Mouse (Mus musculus) CD4-positive, CD25-positive, alpha-beta regulatory T cell, adult 2 months (primary cell): ENCODE data around the gene Mapk6.
"Not testable (repeated sequence)": the region's sequence is repeated elsewhere in the genome, so short reads cannot be mapped to it uniquely, and the experiment has no call there.

Experiments
- DNase-seq: peaks from one replicate; pipeline ENCODE4 v3.0.0-alpha.2; 2012; ENCODE audit warnings: low read depth, low spot score

The Mapk6 gene

DNA sequence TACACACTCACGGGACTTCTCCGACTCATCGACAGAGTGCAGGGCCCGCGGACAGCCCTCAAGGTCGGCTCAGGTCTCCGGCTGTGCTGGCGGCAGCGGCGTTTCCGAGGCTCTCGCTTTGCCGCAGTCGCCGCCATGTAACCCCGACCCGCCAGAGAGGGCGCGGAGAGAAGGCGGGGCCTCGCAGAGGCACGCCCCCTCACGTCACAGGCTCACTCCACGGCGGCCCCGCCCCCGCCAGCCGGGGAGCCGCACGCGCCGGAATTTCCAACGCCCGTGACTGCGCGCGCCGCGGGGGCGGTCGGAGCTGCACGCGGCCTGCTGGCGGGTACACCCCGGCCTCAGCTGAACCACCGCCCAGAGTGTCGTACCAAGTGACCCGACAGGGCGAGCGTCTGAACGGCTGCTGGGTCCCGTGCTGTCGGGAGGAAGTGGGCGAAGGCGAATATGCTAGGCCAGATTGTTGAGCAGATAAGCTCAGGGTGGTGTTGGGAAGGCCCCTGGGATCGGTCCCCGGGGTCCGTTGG, at the start of gene Mapk6:
Mapk6 (minus strand) TSS at position 154 of the 527 bp plus-strand sequence.
- peak; percentile 98 for DNase-seq

DNA sequence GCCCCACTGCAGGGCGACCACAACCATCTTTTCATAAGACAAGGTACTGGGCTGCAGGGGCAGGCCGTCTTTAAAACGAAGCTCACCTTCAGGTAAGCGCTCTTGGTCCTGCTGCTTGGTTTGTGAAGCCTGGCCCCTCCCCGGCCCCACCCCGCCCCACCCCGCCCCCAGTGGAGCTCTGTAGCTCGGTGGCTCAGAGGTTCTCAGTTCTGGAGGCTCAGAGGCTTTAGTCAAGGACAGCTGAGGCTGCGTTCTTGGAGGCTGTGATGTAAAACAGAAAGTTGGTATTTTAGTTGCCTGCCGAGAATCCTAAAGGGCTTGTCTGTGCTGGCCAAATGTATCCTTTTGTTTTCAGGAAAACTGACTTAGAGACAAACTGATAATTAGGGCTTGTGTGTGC, 45.9 kb upstream of the Mapk6 start:
- no peak for DNase-seq

DNA sequence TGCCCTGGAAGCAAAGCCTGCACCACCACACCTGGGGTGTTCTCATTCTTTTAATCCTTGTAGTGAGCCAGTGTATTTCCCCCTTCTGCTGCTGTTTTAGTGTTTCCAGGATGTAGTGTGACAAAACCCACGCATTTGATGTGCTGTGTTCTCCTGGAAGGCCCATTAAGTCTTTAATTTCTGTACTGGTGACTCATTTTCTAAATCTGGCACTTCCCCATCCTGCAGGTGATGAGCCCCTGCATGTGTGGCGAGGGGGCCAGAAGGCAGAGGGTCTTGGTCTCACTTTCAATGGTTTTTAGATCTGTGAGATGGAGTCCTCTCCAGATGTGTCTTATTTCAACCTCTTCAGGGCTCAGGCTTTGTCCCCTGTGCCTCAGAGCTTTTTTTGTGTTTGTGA, 44.2 kb upstream of the Mapk6 start:
- DNase-seq: no peak

DNA sequence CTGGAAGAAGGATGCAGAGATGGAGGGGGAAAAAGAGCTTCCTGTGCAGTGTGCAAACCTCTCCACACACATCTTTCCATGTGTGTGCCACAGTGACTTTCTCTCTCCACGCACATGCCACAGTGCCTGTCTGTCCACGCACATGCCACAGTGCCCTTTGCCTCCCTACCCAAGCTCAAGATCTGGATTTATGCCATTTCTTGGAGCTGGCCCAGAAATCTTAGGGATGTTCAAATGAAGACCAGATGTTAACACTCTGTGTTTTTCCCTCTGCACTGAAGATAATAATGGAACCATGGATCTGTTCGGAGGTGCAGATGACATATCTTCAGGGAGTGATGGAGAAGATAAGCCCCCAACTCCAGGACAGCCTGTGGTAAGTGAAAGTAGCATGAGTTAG, 38.2 kb upstream of the Mapk6 start:
- no peak for DNase-seq

DNA sequence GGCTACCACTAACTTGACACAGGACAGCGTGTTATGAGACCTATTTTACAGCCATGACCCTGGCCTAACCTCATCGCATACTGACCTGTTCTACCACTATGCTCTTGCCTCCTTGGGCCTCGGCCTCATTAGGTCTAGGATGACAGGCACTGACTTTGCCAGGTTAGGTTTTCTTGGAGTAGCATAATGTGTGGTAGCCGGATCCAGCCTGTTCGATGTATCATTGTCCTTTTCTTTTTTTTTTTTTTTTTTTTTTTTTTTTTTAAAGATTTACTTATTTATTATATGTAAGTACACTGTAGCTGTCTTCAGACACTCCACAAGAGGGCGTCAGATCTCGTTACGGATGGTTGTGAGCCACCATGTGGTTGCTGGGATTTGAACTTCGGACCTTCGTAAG, 36.8 kb upstream of the Mapk6 start:
- DNase-seq: not testable (repeated sequence)

DNA sequence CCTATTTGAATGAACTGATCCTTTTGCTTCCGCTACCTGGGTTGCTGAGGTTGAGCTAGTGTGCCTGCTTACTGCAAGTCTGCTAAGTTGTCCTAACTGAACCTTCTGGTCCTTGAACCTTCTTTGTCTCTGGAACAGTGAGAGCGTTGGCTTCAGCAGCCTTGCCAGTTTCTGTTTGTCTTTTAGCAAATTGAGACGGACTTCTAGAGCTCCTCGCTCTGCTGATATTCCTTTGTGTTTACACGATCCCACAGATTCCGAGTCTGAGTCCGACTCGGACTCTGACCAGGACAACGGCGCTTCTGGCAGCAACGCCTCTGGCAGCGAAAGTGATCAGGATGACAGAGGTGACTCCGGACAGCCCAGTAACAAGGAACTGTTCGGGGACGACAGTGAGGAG, 35.2 kb upstream of the Mapk6 start:
- DNase-seq: no peak

DNA sequence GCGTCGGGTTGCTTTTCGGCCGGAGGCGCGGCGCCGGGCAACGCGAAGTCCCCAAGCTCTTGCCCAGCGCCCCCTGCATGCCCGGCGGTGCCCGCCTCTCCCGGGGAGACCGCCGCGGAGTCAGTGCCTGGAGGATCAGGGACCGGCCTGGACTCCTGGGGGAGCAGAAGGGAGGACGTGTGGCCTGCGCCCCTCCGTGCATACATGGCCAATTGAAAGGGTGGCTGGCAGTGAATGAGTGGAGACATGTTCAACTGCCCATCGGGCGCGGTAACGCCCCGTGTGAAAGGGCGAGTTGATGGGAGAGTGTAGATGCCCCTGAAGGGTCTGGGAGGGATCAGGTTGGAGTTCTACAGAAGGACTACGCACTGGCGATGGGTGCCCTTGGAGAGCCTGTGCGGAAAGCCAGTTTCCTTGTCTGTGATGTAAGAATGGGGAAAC, 31.9 kb upstream of the Mapk6 start:
- no peak for DNase-seq

DNA sequence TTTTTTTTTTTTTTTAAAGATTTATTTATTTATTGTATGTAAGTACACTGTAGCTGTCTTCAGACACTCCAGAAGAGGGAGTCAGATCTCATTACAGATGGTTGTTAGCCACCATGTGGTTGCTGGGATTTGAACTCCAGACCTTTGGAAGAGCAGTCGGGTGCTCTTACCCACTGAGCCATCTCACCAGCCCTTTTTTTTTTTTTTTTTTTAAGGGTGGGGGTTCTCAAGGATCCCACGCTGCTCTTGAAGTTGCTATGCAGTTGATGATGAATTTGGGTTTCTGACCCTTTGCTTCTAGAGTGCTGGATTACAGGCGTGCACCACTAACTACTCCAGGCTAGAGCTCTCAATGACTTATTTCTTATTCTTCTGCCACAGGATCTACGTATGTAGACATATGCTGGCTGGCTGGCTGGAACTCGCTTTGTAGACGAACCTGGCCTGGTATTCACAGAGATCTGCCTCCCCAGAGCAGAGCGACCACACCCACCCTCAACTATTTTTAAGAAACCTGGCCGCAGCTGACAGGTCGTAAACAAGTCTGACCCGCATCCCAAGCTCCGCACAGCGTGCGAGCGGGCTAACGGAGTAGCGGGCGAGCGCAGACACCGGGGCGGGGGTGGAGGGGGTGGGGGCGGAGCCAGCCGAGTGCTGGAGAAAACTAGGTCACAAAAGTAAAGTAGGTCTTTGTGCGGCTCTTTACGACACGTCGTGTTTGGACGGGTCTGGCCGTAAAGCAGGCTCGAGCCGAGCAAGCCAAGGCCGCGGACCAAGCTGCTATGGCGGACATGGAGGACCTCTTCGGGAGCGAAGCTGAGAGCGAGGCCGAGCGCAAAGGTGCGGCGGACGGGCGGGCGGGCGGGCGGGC, 31.2 kb upstream of the Mapk6 start, which contains the start of gene Leo1:
Leo1 (plus strand) TSS at position 729 of the 871 bp plus-strand sequence.
- DNase-seq: peak; percentile 93

DNA sequence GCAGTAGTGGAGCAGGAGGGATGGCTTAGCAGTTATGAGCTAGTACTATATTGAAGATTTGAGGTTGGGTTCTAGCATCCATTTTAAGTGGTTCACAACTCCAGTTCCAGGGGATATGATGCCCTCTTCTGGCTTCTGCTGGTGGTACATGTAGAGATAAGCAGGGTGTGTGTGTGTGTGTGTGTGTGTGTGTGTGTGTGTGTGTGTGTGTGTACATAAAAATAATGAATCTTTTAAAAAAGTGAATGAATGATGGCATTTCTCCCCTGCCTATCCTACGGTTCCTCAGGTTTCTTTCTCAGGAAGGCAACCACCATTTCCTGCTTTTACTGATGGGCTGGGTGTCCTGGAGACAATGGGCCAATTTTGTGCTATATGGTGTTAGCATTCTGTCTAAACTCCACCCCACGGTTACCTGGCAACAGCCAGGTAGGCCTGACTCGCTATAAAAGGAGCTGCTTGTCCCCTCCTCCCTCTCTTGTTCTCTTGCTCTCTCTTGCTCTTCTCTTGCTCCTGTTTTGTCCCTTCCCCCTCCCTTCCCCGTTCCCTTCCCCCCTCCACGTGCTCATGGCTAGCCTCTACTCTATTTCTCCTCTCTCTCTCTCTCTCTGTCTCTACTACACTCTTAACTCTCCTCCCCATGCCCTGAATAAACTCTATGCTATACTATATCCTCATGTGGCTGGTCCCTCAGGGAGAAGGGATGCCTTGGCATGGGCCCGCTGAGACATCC, 28.0 kb upstream of the Mapk6 start:
- peak; percentile 85 for DNase-seq

DNA sequence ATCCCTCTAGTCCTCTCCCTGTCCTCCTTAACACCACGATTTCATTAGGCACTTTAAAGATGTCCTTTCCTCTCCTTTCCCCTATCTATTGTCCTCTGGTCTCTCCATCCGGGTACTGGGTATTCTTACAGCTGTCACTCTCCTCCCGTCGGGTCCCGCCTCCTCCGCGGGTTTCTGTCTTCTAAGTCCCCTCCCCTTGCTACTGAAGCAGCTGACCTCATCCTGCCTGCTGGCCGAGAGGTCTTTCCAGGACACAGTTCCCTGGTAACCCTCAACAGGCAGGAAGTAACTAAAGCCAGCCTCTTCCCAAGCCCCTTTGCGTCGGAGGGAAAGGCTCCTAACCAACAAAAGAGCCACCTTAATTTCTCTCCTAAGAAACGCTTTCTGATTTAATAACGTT, 26.1 kb upstream of the Mapk6 start:
- peak; percentile 80 for DNase-seq

DNA sequence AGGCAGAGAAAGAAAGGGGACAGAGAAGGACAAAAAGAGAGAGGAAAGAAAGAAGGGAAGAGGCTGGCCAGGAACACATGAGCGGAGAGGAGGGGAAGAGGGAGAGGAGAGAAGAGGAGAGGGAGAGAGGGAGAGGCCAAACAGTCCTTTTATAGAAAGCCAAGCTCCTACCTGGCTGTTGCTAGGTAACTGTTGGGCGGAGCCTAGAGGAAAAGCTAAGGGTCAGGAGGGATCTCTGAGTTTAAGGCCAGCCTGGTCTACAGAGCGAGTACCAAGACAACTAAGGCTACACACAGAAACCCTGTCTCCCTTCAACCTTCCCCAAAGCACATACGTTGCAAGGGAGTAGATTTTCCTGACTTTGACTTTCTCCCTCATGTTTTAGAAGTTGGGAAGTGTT, 25.5 kb upstream of the Mapk6 start:
- DNase-seq: no peak

DNA sequence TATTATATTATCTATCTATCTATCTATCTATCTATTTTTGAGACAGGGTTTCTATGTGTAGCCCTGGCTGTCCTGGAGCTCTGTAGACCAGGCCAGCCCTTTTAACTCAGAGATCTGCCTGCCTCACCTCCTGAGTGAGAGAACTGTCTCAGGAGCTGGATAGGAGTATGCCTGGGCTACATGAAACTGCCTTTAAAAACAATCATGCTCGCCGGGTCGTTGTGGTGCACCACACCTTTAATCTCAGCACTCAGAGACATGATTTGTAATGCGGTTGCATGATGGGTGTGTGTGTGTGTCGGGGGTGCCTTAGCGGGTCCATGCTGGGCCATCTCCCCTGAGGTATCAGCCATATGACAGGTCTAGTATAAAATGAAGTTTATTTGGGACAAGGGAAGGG, 25.1 kb upstream of the Mapk6 start:
- DNase-seq: peak; percentile 35

DNA sequence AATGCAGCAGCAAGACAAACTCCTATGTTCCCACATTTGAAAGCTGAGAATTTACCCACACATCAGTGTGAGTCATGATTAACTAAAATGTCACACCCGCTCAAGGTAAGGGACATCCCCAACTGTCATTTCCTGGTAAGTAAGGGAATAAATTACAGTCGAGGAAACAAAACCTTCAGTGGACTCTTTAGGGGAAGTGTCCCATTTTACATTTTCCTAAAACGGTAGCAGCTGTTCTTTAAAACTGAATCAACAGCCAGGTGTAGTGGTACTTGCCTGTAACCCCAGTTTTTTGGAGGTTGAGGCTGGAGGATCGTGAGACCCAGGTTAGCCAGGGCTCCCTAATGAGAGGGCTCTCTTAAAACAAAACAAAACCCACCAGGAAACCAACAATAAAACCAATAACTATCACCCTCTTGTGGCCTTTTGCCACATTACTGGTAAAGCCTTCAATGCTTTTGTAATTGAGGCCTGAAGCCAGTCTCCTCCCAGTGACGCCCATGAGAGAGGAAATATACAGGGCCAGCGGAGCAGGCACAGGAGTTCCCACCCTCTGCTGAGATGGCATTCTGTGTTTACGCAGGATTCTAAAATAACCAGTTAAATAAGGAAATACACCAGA, 24.5 kb upstream of the Mapk6 start:
- peak; percentile 87 for DNase-seq

DNA sequence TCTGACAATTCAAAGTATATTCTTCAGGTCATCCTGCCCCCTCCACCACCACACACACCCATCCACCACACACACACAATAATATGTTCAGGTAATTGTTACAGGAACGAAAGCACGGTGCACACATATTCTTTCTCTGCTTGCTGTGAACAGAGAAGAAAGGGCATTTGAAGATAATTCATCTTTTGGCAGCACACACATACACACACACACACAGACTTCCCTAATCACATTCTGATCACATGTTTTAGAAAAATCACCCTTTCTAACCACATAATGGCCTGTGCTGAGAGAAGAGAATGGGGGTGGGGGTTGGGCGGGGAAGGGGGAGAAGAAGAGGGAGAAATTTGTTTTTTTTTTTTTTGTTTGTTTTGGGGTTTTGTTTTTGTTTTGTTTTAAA, 22.9 kb upstream of the Mapk6 start:
- no peak for DNase-seq

DNA sequence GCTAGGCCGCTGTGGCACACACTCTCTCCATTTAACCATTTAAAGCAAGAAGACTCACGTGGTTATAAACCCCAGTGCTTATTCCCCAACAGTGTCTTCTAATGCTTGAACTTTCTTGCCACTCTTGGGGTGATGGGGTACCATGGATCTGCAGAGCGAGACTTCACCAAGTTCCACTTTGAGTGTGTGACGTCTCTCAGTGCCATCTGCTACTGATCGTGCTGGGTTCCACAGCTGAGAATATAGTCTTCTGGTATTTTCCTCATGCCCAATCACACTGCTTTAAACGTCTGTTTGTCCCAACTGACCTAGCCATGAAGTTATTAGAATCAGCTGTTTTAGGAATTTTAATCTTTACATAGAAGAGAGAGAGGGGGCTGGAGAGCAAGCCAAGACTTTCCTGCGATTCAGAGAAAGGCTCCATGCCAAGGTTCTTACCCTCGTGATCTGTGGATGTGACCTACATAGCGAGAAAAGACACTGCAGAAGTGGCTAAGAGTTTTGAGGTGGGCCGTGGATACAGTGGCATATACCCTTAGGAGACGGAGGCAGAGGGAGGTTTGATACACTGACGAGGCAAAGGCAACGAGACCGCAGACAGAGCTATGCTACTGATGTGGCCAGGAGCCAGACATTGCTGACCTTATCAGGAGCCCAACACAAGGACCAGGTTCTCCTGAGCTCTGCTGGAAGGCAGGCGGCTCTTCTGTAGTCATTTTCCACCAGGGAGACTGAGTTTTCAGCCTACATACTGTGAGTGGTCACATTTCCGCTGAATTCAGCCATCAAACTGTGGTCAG, 21.2 kb upstream of the Mapk6 start:
- no peak for DNase-seq

DNA sequence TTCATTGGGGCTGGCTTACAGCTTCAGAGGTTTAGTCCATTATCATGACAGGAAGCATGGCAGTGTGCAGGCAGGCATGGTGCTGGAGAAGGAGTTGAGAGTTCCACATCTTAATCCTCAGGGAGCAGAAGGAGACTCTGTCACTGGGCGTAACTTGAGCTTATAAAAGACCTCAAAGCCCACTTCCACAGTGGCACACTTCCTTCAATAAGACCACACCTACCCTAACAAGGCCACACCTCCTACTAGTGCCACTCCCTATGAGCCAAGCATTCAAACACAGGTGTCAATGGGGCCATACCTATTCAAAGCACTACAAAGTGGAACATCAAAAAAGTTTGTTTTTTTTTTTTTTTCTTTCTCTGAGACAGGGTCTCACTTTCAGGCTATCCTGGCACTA, 19.9 kb upstream of the Mapk6 start:
- DNase-seq: no peak

DNA sequence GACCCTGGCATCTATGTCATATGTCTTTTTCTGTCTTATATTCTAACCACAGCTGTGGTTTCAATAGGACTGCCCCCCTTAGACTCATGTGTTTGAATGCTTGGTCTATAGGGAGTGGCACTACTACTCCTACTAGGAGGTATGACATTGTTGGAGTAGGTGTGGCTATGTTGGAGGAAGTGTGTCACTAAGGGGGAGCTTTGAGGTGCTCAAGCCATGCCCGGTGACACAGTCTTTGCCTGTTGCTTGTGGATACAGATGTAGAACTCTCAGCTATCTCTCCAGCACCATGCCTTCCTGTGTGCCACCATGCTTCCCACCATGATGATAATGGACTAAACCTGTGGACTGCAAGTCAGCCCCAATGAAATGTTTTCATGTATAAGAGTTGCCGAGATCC, 19.2 kb upstream of the Mapk6 start:
- DNase-seq: no peak

DNA sequence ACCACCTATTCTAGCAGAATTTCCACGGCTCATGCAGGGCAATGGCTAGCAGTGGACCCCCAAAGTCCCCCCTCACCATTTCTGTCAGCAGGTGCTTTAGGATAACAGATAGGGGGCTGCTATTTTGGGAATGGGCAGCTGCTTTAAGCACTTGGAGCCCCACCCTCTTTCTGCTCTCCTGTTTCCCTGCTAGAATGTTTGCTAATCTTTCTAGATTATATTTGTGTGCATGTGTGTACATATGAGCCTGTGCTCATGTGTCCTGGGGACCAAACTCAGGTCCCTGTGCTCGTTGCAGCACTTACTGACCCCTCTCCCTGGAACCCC, 18.4 kb upstream of the Mapk6 start:
- no peak for DNase-seq

DNA sequence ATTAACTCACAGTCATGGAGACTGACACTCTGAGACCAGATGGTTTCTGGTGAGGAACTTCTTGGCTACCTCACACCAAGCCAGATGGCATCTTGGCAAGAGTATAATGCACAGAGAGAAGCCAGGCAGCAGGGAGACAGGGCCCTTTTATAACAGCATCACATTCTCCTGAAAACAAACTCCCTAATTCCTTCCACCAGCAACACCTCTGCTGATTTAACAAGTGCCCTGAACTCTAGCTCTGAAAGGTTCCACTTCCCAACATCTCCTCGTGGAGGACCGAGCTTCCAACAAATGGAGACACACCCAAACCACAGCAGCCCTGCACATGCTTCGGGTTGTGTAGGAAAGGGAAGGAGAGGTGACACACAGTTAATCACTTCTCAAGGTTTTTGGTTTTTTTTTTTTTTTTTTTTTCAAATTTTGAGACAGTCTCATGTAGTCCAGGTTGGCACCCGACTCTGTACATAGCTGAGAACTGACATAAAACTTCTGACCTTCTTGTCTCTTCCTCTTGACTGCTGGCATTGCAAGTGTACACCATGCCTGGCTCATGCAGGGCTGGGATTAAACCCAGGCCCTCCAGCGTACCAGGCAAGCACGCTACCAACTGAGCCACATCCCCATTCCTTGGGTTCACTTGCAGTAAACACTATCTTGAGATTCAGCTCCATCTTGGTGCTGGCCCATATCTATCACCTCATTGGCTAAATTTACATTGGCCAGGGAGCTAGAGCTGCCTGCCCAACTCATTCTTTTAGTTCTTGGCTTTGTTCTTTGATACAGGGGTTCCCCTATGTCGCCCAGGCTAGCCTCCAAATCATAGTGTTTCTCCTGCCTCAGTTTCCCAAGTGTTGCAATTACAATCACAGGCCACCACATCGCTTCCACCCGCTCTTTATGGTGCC, 17.8 kb upstream of the Mapk6 start:
- no peak for DNase-seq

DNA sequence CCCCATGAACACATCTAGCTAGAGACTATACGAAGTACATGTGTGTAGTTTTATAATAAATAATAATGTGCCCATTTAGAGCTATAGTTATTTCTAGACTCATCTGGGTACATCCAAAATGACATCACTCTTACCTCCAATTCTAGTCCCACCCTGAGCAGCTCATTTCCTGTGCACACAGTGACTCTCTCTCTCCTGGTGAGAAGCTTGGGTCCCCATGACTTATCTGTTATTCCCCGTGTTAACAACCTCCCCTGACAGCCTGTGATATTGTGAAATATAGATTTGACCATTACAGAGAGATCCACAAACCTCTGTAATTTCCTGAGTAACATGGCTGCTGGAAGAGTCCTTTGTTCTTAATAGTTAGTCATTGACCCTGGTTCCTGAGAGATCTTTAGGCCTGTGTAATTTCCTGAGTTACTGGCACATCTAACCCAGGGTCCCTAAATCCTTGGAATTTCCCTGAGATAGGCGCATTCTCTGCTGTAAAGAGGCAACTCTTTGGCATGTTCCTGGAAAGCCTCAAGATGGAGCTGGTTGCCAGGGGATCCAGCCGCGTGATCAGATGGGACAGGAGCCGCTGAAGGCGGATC, 16.1 kb upstream of the Mapk6 start:
- no peak for DNase-seq
